Mouse (Mus musculus) kidney, adult 8-10 months (tissue): ENCODE data around the gene Zfp800.

Source experiments
- DNase-seq, 2 experiments: peaks; one replicate each; pipeline ENCODE4 v3.0.0; 2022

Gene Zfp800

GRCm38 (mm10) chr6:28397681-28398203, at the start of gene Zfp800:
Gene Zfp800, minus strand, starts transcription at chr6:28398005.
- no peak for DNase-seq

DNA sequence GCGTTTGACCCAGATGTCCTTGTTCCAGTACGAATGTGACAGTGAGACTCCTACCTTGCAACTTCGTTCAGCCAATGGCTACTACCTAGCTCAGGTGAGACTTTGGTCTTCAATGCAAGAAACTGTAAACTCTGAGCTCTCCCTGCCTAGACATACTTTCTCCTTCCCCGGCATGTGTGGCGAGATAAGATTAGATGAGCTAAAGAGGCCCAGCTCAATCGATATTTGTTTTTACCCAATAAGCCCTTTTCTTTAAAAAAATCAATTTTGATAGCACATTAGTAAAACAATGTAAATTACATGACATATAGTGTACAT, 33.7 kb upstream of the Zfp800 start:
- no peak for DNase-seq

GRCm38 (mm10) chr6:28430795-28431537, 33.2 kb upstream of the Zfp800 start:
- DNase-seq, result no peak

GRCm38 (mm10) chr6:28429870-28430269, 32.1 kb upstream of the Zfp800 start:
- DNase-seq, result no peak

DNA sequence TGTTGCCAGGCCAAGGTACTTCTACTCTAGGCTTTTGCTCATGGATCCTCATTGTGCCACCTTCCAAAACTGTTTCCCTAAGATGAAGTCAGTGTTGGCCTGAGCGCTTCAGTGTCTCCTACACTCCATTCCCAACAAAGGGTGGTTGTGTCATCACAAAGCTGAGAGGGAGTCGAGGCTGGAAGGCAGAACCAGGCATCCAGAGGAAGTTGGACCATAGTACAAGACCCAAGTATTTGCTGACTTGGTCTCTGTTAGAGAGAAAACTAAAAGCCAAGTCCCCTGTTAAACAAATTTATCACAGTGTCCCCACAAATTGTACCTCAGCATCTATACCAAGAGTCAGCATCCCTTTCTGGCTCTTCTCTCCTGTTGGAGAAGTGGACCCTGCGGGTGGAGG, 30.5 kb upstream of the Zfp800 start, which contains the start of gene Gcc1:
Gene Gcc1 (minus strand): TSS at position 101 of the 400 bp plus-strand sequence.
- no peak for DNase-seq

DNA sequence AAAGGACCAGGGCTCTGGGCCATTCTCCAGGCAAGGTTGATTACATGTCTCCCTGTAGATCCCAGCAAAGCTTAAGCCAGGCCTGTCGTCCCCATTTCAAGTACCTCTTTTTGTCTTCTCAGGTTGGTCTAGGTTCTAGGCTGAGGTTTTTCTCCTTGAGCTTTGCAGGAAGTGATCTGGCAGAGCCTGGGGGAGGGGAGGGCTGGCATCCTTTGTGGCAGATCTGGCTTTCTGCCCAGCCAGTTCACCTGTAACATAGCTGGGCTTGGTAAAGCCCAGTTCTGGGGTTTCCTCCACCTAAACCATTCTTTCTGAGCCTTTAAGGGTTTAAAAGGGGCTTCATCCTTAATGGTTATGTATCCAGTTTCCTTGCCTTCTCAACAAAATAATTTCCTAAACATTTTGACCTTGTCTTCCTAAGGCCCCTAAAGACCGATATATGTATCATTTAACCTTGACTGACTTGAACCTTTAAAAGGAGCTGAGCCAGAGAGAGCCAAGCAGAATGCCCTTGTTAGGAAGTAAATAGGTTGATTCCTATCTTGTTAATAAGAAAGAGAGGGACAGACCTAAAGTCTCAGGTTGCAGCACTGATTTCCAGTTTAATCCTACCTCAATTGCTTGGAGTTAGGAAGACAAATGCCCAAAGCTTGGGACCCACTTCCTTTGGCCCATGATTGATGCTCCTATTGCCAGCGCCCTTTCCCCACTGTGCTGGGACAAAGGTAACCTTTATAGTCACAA, 29.5 kb upstream of the Zfp800 start, which contains the start of gene Fscn3:
Gene Fscn3 (plus strand): TSS at position 694 of the 744 bp plus-strand sequence.
- peak; percentile 51 to 55 for DNase-seq

DNA sequence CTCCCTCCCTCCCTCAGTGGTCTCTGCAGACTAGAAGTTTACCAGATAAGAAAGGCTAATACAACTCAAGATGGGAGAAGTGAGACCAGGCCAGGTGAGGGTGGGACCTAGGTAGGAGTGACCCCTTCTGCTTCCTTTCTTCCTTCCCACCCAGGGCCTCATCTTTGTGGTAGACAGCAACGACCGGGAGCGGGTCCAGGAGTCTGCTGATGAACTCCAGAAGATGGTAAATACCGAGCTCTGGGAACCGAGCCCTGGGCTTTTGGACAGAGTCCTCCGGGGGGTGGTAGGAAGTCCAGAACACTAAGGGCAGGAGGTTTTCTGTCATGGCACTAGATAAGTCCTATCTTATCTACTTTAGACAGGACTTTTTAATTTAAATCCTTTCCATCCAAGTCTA, 27.2 kb upstream of the Zfp800 start:
- no peak for DNase-seq

- DNase-seq, result peak; percentile 51 to 53
Measured at GRCm38 (mm10) chr6:28423767-28424695, 26.2 kb upstream of the Zfp800 start.

DNA sequence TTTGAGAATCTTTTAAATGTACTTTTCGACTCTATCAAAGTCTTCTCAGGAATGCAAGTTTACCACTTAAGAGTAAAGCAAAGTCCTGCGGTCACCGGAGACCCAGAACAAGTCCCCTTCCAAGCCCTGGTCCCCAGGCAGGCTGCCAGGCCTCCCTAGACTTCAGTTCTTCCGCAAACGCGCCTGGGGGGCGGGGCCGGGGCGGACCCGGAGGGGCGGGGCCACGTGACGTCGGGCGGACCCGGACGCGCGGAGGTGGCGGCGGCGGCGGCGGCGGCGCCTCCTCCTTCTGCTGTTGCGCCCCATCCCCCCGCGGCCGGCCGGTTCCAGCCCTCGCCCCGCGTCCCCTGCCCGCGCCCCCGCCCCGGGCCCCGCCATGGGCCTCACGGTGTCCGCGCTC, 25.5 kb upstream of the Zfp800 start, which contains the start of gene Arf5:
Gene Arf5 (plus strand): TSS at position 248 of the 400 bp plus-strand sequence.
- peak; percentile 93 to 96 for DNase-seq

DNA sequence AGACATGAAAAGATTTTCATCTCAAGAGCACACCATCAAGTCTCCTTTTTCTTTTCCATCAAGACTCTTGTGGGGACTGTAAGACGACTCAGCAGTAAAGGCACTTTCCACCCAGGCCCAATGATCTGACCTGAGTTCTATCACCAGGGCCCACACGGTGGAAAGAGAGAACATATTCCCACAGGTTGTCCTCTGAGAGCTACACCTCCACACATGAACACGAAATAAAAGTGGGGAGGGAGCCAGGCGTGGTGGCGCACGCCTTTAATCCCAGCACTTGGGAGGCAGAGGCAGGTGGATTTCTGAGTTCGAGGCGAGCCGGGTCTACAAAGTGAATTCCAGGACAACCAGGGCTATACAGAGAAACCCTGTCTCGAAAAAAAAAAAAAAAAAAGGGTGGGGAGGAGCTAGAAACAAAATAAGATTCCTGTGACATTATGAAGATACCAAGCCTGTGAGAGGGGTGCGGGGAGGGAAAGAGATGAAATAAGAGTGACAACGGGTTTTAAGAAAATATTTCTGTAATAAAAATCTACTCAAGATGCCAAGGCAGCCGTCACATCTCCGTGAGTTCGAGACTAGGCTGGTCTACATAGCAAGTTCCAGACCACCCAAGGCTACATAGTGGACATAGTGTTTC, 25.0 kb upstream of the Zfp800 start:
- DNase-seq, result no peak

- DNase-seq, result peak; percentile 98
Measured at GRCm38 (mm10) chr6:28421469-28422000, 23.7 kb upstream of the Zfp800 start.

DNA sequence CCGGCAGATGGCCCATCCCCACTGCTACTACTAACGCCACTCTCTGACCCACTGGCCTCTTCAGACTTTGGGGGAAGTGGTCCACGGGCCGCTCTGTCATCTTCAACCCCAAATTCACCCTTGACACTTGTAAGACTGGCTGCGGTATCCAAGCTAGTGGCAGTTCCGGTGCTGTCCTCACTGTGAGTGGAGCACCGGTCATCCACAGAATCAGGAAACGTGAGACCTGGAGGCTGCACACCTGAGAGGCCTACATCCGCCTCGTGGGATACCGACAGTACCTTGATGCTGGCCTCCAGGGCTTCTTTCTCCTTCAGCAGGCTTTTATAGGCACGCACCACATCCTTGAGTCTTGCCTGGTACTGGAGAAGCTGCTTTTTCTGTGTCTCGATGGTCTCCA, 23.1 kb upstream of the Zfp800 start:
- DNase-seq, result no peak

GRCm38 (mm10) chr6:28420361-28420760, 22.6 kb upstream of the Zfp800 start:
- DNase-seq, result no peak

DNA sequence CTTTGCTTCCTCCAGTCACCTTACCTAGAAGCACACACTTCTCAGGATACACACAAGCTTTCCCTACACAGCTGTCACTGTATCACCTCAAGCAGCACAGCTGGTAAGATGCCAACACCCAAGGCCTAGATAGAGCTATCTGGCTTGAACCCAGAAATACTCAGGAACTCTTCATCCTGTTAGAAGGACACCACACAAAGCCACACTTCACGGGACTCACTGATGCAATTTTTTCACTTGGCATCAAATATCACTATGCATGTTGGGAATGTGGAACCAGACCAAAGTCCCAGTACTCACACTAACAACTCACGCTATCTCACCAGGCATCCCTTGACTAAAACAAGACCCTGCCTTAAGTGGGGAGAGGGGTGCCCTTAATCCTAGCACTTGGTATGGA, 21.9 kb upstream of the Zfp800 start:
- no peak for DNase-seq

DNA sequence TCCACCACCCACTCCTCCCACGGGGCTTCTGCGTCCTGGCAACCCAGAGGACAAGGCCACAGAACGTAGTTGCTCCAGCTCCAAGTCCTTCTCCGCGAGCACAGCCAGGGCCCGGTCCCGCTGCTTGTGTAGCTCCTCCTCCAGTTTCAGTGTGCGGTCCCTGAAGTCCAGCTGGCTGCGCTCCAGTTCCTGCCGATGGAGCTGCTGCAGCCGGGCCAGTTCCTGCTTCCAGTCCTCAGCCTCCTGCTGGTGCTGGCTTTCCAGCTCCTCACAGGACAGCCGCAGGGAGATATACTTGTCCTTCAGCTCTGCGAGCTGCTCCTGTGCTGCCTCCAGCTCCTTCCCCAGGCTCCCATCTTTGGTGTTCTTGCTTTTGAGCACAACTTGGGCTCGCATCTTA, 20.6 kb upstream of the Zfp800 start:
- peak; percentile 70 to 75 for DNase-seq

GRCm38 (mm10) chr6:28416981-28417380, 19.2 kb upstream of the Zfp800 start:
- DNase-seq, result no peak

- DNase-seq, result no peak
Measured at GRCm38 (mm10) chr6:28411236-28411635, 13.4 kb upstream of the Zfp800 start.

GRCm38 (mm10) chr6:28410053-28410452, 12.2 kb upstream of the Zfp800 start:
- DNase-seq, result peak; percentile 45 to 52

- no peak for DNase-seq
Measured at GRCm38 (mm10) chr6:28399791-28400190, 2.0 kb upstream of the Zfp800 start.

DNA sequence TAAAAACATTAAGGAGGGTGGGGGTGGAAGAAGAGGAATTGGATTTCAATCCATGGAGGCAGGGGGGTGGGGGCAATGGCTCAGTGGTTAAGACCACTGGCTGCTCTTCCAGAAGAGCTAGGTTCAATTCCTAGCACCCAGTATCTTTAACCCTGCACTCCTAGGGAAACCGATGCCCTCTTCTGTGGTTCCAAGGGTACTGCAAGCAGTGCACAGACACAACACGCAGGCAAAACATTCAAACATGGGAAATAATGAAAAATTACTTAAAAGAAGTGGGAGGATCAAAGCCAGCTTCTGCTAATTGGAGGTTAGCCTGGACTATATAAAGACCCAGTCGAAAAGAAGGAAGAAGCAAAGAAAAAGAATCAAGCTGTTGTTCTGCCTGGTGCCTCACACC, 921 bp upstream of the Zfp800 start:
- DNase-seq, result no peak

DNA sequence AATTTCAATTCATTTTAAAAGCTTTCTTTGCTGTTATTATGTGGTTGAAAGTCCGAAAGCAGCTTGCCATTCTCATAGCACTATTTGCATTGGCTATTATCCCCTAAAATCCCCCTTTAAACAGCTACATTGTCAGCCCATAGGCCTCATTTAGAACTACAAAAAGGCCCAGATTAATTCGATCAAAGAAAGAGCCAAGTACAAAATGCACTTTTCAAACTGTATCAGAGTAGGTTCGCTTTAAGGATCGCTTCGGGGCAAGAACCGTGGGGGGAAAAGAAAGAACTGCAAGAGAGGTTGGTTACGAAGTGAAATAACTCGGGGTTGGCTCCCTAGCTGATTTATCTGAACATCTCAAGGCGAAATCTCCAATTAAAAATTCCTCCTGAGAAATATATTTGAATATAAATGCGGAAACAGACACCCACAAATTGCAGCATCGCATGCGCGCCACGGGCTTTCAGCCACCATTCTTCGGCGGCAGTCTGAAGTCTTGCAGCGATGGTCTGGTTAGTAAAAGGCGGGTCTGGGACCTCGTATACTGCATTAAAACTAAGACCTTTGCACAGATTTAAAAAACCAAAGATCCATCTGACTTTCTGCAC, 850 bp downstream of the Zfp800 start:
- DNase-seq, result no peak
